Mouse (Mus musculus): ENCODE data around the gene Gm21987.

DNA sequence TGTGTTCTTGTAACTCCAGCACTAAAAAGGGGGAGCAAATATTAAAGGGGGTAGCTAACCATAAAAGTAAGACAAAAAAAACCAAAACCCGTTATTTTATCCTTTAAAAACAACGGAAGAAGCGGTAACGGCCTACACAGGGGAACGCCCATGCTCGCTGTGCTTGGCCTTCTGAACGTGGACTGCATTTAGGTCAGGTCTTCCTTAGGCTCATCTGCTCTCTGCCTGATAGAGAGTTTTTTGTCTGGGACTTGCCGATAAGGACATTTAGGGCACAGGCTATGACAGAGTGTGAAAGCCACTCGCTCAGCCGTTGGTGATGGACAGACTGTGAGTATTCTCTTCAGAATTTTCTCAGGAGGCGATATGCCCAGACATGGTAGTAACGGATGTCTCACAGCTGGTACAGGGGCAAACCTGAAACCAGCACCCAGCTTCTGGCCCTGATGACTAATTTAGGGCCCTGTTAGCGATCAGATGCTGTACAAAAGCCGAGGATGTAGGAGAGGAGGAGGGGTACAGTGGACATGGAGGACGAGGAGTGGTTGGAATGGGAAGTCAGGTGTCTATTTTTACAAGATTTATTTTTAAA, 25.0 kb downstream of the Gm21987 start:
- TF ChIP-seq ZC3H11A (IDR thresholded peaks at IDR 0.05; ENCODE audit: borderline replicate concordance, low read depth, low read length) (no peak), MAFK (IDR thresholded peaks at IDR 0.05; ENCODE audit: insufficient read depth, low read depth, low read length) (no peak), HCFC1 (IDR thresholded peaks at IDR 0.05; ENCODE audit: borderline replicate concordance, insufficient read depth, low read length) (no peak), CHD2 (IDR thresholded peaks at IDR 0.05; ENCODE audit: low read depth, low read length) (no peak), ZNF384 (IDR thresholded peaks at IDR 0.05; ENCODE audit: low read depth, low read length) (no peak)

Measured in ES-E14 (cell line).